Mouse (Mus musculus) liver, postnatal 0 days (tissue): ENCODE data around the gene Smc5.

ENCODE experiments used
- CTCF ChIP-seq: sonication (generic); IDR thresholded peaks from 2 replicates; pipeline ENCODE4 v1.5.1; 2016; ENCODE audit warnings: antibody characterized with exemption, low read depth
- EP300 ChIP-seq: IDR thresholded peaks from 2 replicates; pipeline ENCODE4 v1.6.1; 2016; ENCODE audit warnings: antibody characterized with exemption, low read depth, mild to moderate bottlenecking

DNA sequence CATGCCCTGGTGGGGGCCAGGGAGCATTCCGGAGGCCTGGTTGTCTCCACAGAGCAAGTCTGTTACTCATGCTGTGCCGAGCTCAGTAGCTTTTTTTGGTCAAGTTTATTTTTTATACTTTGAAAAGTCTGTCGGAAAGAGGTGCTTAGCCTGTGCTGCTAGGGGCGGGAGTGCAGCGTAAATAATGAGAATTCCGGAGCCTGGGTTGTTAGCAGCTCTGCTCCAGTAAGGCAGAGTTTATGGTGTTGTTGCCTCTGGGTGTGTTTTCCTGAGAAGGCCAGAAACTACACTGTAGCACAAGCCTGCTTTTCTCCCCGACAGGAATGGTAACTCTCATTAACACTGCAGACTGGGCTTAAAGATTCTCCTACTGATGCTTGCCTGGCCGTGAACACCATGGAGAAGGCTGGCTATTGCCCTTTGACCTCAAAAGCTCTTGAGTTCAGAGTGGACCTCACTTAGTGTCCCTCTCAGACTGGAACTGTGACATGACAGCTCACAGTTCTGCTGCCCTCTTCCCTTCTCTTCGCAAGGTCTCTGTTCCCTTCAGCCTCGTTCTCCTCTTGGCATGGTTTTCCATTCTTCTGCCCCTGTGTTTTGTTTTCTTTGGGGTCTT is 113.8 kb downstream of the Smc5 start:
- TF ChIP-seq CTCF (no peak), EP300 (no peak)
